Mouse (Mus musculus): ENCODE data around the gene Ugt2b38.

DNA sequence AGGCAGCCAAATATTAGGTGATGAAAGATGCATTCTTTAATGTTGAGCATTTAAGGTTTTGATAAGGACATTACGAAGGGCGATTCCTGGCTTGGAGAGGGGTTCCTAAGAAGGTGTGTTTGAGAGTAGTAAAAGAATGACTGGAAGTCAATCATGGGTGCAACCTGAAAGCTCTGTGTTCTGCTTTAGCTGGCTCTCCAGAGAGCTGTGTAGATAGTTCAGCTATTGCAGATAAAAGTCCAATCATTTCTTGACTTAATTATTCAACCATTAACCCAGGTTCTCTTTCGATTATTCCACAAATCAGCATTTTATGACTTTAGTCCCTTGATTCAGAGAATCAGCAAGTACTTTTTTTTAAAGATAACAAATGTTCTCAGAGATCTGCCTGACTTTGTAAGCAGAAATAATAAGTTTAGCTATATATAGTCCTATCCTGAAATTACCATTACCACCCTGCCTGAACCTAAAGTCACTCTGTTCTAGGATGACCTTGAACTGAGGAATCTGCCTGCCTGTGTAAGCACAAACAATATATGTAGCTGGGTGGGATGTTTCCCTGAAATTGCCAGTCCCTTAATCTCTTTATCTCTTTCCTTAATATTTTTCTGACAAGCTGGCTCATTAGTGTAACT, 32.3 kb upstream of the Ugt2b38 start:
- TF ChIP-seq NANOG (IDR thresholded peaks at IDR 0.05; ENCODE audit: borderline replicate concordance, low read length) (no peak), CTCF (conservative IDR thresholded peaks at IDR 0.05; ENCODE audit: low read length) (no peak)

Measured in E14TG2a.4 (cell line).